Mouse (Mus musculus): ENCODE results near the gene Parp12. TPM values are rescaled to one million over a fixed set of nuclear protein-coding genes. Genes with fewer than 3 reads are reported as not detected.

Parp12 gene
- 3.4 and 3.7 TPM in 2 replicates for polyA plus RNA-seq (2014; fragmentation: Nextera tagmentation; extraction: Ambion mirVana)

DNA sequence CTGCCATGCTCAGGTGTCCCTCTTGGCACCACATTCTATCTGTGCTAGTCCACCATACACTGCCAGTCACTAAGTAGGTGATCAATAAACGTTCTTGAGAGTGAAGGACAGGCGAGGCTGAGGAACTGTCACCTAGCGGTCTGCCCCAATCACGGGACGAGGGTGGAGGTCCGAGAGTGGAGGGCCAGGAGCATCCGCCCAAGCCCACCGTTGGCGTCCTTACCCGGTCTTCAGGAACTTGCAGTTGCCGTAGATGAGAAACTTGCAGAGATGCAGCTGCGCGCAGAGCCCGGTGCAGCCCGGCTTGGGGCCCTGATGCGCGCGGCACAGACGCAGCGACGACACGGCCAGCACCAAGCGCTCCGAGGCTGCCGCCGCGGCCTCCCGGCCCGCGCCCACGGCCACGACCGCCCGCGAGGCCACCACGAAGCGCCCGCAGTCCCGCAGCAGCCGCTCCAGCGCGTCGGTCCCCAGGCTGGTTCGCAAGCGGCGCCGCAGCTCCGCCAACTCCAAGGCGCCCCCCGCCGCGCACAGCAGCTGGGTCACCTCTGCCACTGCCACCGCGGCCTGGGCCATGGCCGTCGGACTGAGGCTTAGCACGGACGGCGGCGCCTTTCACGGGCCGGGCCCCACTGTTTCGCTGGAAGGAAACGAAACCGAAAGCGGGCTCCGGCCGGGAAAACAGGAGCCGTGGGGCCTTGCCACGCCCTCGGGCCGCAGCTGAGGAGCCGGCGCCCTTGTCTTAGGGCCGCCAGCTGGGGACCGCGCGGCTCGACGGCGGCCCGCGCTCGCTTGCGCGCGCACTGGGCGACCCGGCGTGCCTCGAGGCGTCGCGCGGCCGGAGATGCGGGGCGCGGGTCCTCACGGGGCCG, at the start of gene Parp12:
Parp12 (minus strand) TSS at position 766 of the 872 bp plus-strand sequence.
- 4% methylated on average over 80 of the region's 101 CpGs for WGBS

GRCm38 (mm10) chr6:39164891-39165290, 46.7 kb upstream of the Parp12 start:
- 96% methylated on average over 1 of the region's 1 CpGs for WGBS
- Histone ChIP-seq H3K36me3 (ENCODE audit: control insufficient read depth, insufficient read depth, low read length) (no peaks in the 10 kb centered on the region; the same call in 1 of the 2 replicates), H3K4me2 (ENCODE audit: low read depth) (no peak overlapping the region)

More for the DNA sequence above, at the start of gene Parp12:
- no peaks in the 10 kb centered on the region for H3K36me3 ChIP-seq (ENCODE audit: control insufficient read depth, insufficient read depth, low read length)
- peak; percentile 75 for DNase-seq (ENCODE audit: low spot score)
- peak within 1 kb of the TSS; percentile 56 for H3K4me2 ChIP-seq (ENCODE audit: low read depth)
- no peaks in the 10 kb centered on the region for H3K9me3 ChIP-seq (ENCODE audit: control insufficient read depth, low read length)
- H3K27ac ChIP-seq (ENCODE audit: low read depth, low read length), result no peak within 1 kb of the TSS
- H3K27me3 ChIP-seq (ENCODE audit: control insufficient read depth, insufficient read depth, low read length), result peaks cover 26% of the 10 kb centered on the region
- H3K9ac ChIP-seq (ENCODE audit: low read length), result peak within 1 kb of the TSS; percentile 63
- H3K4me1 ChIP-seq (ENCODE audit: control insufficient read depth, insufficient read depth, low read length), result no peaks in the 10 kb centered on the region
- peak within 1 kb of the TSS; percentile 66 for H3K4me3 ChIP-seq (ENCODE audit: low read depth, low read length)
- ATAC-seq (ENCODE audit: insufficient read depth, low FRiP score, low TSS enrichment), result peak; percentile 77

DNA sequence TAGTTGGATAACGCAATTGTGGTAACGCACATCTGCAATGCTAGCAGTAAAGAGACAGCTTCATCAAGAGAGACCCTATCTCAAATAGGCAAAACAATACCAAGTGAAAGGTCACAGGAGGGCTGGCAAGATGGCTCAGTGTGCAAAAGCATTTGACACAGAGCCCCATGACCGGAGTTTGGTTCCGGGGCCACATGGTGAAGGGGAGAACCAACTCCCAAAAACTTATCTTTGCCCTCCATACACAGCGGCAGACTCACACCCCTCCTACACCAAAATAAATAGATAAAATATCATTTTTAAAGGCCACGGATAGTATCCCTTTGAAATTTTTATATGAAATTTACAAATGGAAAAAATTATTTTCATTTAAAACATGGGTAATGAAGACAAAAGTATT, 43.8 kb upstream of the Parp12 start:
- 95% methylated on average over 6 of the region's 6 CpGs for WGBS
- no peak for ATAC-seq (ENCODE audit: insufficient read depth, low FRiP score, low TSS enrichment)
- no peak for DNase-seq (ENCODE audit: low spot score)

More at GRCm38 (mm10) chr6:39164891-39165290, 46.7 kb upstream of the Parp12 start:
- H3K9ac ChIP-seq (ENCODE audit: low read length), result no peak overlapping the region
- no peaks in the 10 kb centered on the region for H3K9me3 ChIP-seq (ENCODE audit: control insufficient read depth, low read length)
- ATAC-seq (ENCODE audit: insufficient read depth, low FRiP score, low TSS enrichment), result no peak
- DNase-seq (ENCODE audit: low spot score), result no peak
- H3K27ac ChIP-seq (ENCODE audit: low read depth, low read length), result no peak overlapping the region
- H3K4me1 ChIP-seq (ENCODE audit: control insufficient read depth, insufficient read depth, low read length), result no peaks in the 10 kb centered on the region
- no peak overlapping the region for H3K4me3 ChIP-seq (ENCODE audit: low read depth, low read length)
- H3K27me3 ChIP-seq (ENCODE audit: control insufficient read depth, insufficient read depth, low read length), result no peaks in the 10 kb centered on the region

GRCm38 (mm10) chr6:39146041-39146440, 27.9 kb upstream of the Parp12 start:
- no peak for ATAC-seq (ENCODE audit: insufficient read depth, low FRiP score, low TSS enrichment)
- 70% methylated on average over 6 of the region's 6 CpGs for WGBS
- peaks cover 9% of the 10 kb centered on the region for H3K36me3 ChIP-seq (ENCODE audit: control insufficient read depth, insufficient read depth, low read length)

More for the DNA sequence above, 43.8 kb upstream of the Parp12 start:
- no peaks in the 10 kb centered on the region for H3K4me1 ChIP-seq (ENCODE audit: control insufficient read depth, insufficient read depth, low read length)
- H3K9me3 ChIP-seq (ENCODE audit: control insufficient read depth, low read length), result no peaks in the 10 kb centered on the region
- no peaks in the 10 kb centered on the region for H3K27me3 ChIP-seq (ENCODE audit: control insufficient read depth, insufficient read depth, low read length)
- no peak overlapping the region for H3K9ac ChIP-seq (ENCODE audit: low read length)
- no peaks in the 10 kb centered on the region; the same call in 1 of the 2 replicates for H3K36me3 ChIP-seq (ENCODE audit: control insufficient read depth, insufficient read depth, low read length)
- no peak overlapping the region for H3K4me2 ChIP-seq (ENCODE audit: low read depth)
- no peak overlapping the region for H3K4me3 ChIP-seq (ENCODE audit: low read depth, low read length)
- H3K27ac ChIP-seq (ENCODE audit: low read depth, low read length), result no peak overlapping the region

DNA sequence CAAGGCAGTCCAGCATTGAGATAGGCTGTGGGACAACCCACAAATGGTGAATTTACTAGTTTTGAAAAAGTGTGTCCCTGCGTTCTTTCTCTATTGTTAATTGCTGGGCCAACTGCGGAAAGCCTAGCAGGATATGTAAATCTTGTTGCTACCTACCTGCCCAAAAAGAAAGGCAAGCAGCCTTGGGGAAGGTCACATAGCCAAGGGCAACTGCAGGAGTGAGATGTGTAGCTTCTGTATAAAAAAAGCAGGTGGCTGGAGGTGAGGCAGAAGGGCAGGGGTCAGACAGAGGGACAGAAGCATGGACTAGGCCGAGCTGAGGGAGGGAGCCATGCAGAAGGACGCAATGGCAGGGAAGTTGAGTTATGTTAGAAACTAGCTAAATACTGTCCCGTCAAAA, 14.4 kb upstream of the Parp12 start:
- WGBS, result 67% methylated on average over 5 of the region's 5 CpGs
- Histone ChIP-seq H3K9me3 (ENCODE audit: control insufficient read depth, low read length) (no peaks in the 10 kb centered on the region), H3K27ac (ENCODE audit: low read depth, low read length) (no peak overlapping the region), H3K36me3 (ENCODE audit: control insufficient read depth, insufficient read depth, low read length) (peaks cover 5% of the 10 kb centered on the region; the same call in 1 of the 2 replicates), H3K27me3 (ENCODE audit: control insufficient read depth, insufficient read depth, low read length) (no peaks in the 10 kb centered on the region), H3K4me2 (ENCODE audit: low read depth) (no peak overlapping the region), H3K9ac (ENCODE audit: low read length) (no peak overlapping the region), H3K4me1 (ENCODE audit: control insufficient read depth, insufficient read depth, low read length) (no peaks in the 10 kb centered on the region), H3K4me3 (ENCODE audit: low read depth, low read length) (no peak overlapping the region)
- no peak for ATAC-seq (ENCODE audit: insufficient read depth, low FRiP score, low TSS enrichment)
- DNase-seq (ENCODE audit: low spot score), result no peak

More at GRCm38 (mm10) chr6:39146041-39146440, 27.9 kb upstream of the Parp12 start:
- Histone ChIP-seq H3K4me3 (ENCODE audit: low read depth, low read length) (no peak overlapping the region), H3K4me1 (ENCODE audit: control insufficient read depth, insufficient read depth, low read length) (no peaks in the 10 kb centered on the region), H3K4me2 (ENCODE audit: low read depth) (no peak overlapping the region), H3K27ac (ENCODE audit: low read depth, low read length) (no peak overlapping the region), H3K9ac (ENCODE audit: low read length) (no peak overlapping the region), H3K27me3 (ENCODE audit: control insufficient read depth, insufficient read depth, low read length) (no peaks in the 10 kb centered on the region), H3K9me3 (ENCODE audit: control insufficient read depth, low read length) (no peaks in the 10 kb centered on the region)
- DNase-seq (ENCODE audit: low spot score), result no peak

- Histone ChIP-seq H3K27me3 (ENCODE audit: control insufficient read depth, insufficient read depth, low read length) (no peaks in the 10 kb centered on the region), H3K27ac (ENCODE audit: low read depth, low read length) (no peak overlapping the region), H3K4me3 (ENCODE audit: low read depth, low read length) (no peak overlapping the region), H3K9me3 (ENCODE audit: control insufficient read depth, low read length) (no peaks in the 10 kb centered on the region), H3K36me3 (ENCODE audit: control insufficient read depth, insufficient read depth, low read length) (peaks cover 5% of the 10 kb centered on the region; the same call in 1 of the 2 replicates), H3K4me2 (ENCODE audit: low read depth) (no peak overlapping the region), H3K9ac (ENCODE audit: low read length) (no peak overlapping the region), H3K4me1 (ENCODE audit: control insufficient read depth, insufficient read depth, low read length) (no peaks in the 10 kb centered on the region)
- WGBS, result 32% methylated on average over 4 of the region's 4 CpGs
- DNase-seq (ENCODE audit: low spot score), result no peak
- ATAC-seq (ENCODE audit: insufficient read depth, low FRiP score, low TSS enrichment), result no peak
Observed at GRCm38 (mm10) chr6:39131480-39131879, 13.3 kb upstream of the Parp12 start.

DNA sequence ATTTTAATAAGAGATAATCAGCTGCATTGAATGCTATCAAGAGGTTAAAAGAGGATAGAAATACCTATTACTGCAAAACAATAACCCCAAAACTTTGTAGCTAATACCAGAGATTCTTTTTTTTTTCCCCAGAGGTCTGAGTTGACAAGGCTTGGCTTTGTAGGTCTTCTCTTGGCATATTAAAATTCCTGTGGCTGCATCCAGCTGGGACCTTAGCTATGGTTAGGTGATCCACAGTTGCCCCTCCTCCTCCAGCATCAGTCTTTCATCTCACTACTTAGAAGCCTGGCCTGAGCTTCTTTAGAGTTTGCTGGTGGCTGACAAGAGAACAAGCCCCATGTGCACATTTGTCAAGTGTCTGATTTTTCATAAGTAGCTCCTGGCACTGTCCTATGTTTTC, 6.6 kb upstream of the Parp12 start:
- ATAC-seq (ENCODE audit: insufficient read depth, low FRiP score, low TSS enrichment) (no peak), DNase-seq (ENCODE audit: low spot score) (no peak)
- no peak overlapping the region for H3K4me3 ChIP-seq (ENCODE audit: low read depth, low read length)
- H3K36me3 ChIP-seq (ENCODE audit: control insufficient read depth, insufficient read depth, low read length), result no peaks in the 10 kb centered on the region
- no peak overlapping the region for H3K9ac ChIP-seq (ENCODE audit: low read length)
- H3K9me3 ChIP-seq (ENCODE audit: control insufficient read depth, low read length), result no peaks in the 10 kb centered on the region
- H3K27me3 ChIP-seq (ENCODE audit: control insufficient read depth, insufficient read depth, low read length), result no peaks in the 10 kb centered on the region
- H3K4me1 ChIP-seq (ENCODE audit: control insufficient read depth, insufficient read depth, low read length), result no peaks in the 10 kb centered on the region
- no peak overlapping the region for H3K4me2 ChIP-seq (ENCODE audit: low read depth)
- no peak overlapping the region for H3K27ac ChIP-seq (ENCODE audit: low read depth, low read length)

DNA sequence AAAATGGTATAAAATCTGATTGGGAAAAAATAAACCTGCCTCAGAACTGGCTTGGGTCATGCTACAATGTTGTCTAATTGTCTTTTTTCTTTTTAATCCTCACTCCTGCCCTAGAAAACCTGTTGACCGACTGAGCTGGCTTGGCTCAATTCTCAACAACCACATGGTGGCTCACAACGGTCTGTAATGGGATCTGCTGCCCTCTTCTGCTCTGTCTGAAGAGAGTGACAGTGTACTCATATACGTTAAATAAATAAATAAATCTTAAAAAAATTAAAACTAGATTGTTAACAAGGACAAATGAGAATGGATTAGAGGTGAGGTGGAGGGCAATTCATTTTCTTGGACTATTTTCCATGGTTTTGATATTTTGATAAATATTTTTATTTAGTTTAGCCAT, 2.5 kb upstream of the Parp12 start:
- no peak overlapping the region for H3K4me2 ChIP-seq (ENCODE audit: low read depth)
- no peak overlapping the region for H3K4me3 ChIP-seq (ENCODE audit: low read depth, low read length)
- H3K27ac ChIP-seq (ENCODE audit: low read depth, low read length), result no peak overlapping the region
- H3K36me3 ChIP-seq (ENCODE audit: control insufficient read depth, insufficient read depth, low read length), result no peaks in the 10 kb centered on the region
- ATAC-seq (ENCODE audit: insufficient read depth, low FRiP score, low TSS enrichment) (no peak), DNase-seq (ENCODE audit: low spot score) (no peak)
- no peaks in the 10 kb centered on the region for H3K9me3 ChIP-seq (ENCODE audit: control insufficient read depth, low read length)
- 74% methylated on average over 3 of the region's 3 CpGs for WGBS
- no peak overlapping the region for H3K9ac ChIP-seq (ENCODE audit: low read length)
- H3K4me1 ChIP-seq (ENCODE audit: control insufficient read depth, insufficient read depth, low read length), result no peaks in the 10 kb centered on the region
- peaks cover 25% of the 10 kb centered on the region for H3K27me3 ChIP-seq (ENCODE audit: control insufficient read depth, insufficient read depth, low read length)

- no peak for DNase-seq (ENCODE audit: low spot score)
- Histone ChIP-seq H3K4me1 (ENCODE audit: control insufficient read depth, insufficient read depth, low read length) (no peaks in the 10 kb centered on the region), H3K27me3 (ENCODE audit: control insufficient read depth, insufficient read depth, low read length) (peaks cover 26% of the 10 kb centered on the region), H3K36me3 (ENCODE audit: control insufficient read depth, insufficient read depth, low read length) (no peaks in the 10 kb centered on the region), H3K9ac (ENCODE audit: low read length) (peak overlapping the region; percentile 63), H3K4me2 (ENCODE audit: low read depth) (peak overlapping the region; percentile 56), H3K27ac (ENCODE audit: low read depth, low read length) (no peak overlapping the region), H3K4me3 (ENCODE audit: low read depth, low read length) (peak overlapping the region; percentile 66), H3K9me3 (ENCODE audit: control insufficient read depth, low read length) (no peaks in the 10 kb centered on the region)
- WGBS, result 11% methylated on average over 49 of the region's 49 CpGs
- ATAC-seq (ENCODE audit: insufficient read depth, low FRiP score, low TSS enrichment), result no peak
Observed at GRCm38 (mm10) chr6:39118456-39118881, 320 bp upstream of the Parp12 start.

Data from neural tube, embryonic 11.5 days (tissue).